Mouse (Mus musculus) cortical plate, adult 2 months (tissue): Measurements from ENCODE around the gene Ifngr2. TPM values are rescaled to one million over a fixed set of nuclear protein-coding genes. Genes with fewer than 3 reads are reported as not detected.
A peak's percentile ranks its signal among the peaks of the same experiment; 100 is the strongest.

ENCODE experiments used
- H3K27ac ChIP-seq: fragments of 200-500 bp; 2 replicates; pipeline ENCODE4 v1.5.1; 2012; ENCODE audit warnings: low read length, control low read depth, inconsistent platforms; ENCODE audit not compliant: insufficient read depth
- H3K4me1 ChIP-seq: fragments of 200-500 bp; 2 replicates; pipeline ENCODE4 v1.6.1; 2011; ENCODE audit warnings: low read length; ENCODE audit not compliant: control insufficient read depth, insufficient read depth
- H3K4me3 ChIP-seq: fragments of 200-500 bp; 2 replicates; pipeline ENCODE4 v1.5.1; 2011; ENCODE audit warnings: mild to moderate bottlenecking, low read length, control low read depth; ENCODE audit not compliant: insufficient read depth
- CTCF ChIP-seq: fragments of 200-500 bp; IDR thresholded peaks from 2 replicates; pipeline ENCODE4 v1.5.1; 2011; ENCODE audit warnings: mild to moderate bottlenecking, control low read depth, low read length; ENCODE audit not compliant: insufficient read depth; ENCODE audit errors: extremely low read depth
- POLR2A ChIP-seq: fragments of 200-500 bp; IDR thresholded peaks from 2 replicates; pipeline ENCODE4 v1.6.1; 2011; ENCODE audit warnings: mild to moderate bottlenecking, low read length, control low read depth; ENCODE audit not compliant: insufficient read depth; ENCODE audit errors: extremely low read depth
- polyA plus RNA-seq: library from polyadenylated mRNA; depleted of rRNA; stranded (reverse); fragments of >200 nt; gene quantifications from 2 replicates; pipeline ENCODE4 v1.2.3, GENCODE M21; 2012; rRNA removed

Gene Ifngr2
- 31.6 and 32.9 TPM in 2 replicates for polyA plus RNA-seq

DNA sequence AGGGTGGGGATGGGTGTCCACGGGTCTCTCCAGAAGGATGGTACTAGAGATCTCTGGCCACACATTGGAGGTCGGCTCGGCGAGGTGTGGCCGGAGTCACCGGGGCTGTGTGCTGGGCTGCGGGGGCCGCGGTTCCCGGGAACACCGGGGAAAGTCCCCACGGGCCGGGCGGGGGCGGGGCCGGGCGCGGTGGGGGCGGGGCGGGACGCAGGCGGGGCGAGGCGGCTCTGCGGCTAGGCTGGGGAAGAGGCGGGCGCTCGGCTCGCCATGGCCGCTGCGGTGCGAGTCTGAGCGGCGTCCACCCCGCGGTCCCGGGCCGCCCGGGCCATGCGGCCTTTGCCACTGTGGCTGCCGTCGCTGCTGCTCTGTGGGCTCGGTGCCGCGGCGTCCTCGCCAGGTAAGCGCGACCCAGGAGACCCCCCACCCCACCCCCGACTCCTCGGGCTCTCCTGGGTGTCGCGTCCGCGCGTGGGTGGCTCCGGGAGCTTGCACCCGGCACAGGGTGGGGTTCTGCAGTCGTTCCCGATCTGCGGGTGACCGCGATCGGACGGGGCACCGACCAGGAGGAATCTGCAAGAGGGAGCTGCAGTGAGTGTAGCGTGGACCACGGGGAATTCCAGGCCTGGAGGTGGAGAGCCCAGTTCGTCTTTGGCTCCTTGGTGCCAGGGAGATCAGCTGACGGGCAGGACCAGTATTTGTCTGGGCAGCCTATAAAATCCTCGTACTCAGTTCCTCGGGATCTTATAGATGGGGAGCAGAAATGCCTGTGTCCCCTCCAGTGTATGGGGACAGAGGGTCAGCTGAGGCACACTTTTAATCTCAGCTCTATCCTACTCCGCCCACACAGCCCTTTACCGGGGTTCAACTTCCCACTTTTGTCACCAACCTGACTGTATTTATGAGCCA, at the start of gene Ifngr2:
TSS of gene Ifngr2 (plus strand) at position 237 of the 906 bp plus-strand sequence.
- Histone ChIP-seq H3K4me3 (peak within 1 kb of the TSS; percentile 78), H3K4me1 (peaks cover 3% of the 10 kb centered on the region; the same call in 1 of the 2 replicates), H3K27ac (peak within 1 kb of the TSS; percentile 82)
- TF ChIP-seq POLR2A = no peak
- TF ChIP-seq CTCF = no peak

DNA sequence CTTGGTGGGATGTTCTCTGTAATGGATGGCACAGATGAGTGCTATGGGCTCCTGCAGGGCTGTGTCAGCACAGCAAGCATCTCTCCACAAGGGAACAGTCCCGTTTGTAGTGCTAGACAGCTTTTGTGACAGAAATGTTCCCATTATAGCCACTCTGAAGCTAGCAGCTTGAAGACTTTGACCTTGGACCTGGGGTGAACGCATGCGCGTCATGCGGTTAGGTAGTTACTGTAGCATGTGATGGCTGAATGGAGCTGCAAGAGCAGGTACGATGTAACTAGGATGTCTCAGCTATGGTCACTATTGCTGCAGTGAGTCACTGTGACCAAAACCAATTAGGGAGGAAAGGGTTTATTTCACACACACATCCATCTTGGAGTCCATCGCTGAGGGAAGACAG, 48.8 kb upstream of the Ifngr2 start:
- no peak for TF ChIP-seq POLR2A
- TF ChIP-seq CTCF = no peak
- Histone ChIP-seq H3K4me1 (no peaks in the 10 kb centered on the region), H3K4me3 (no peak overlapping the region), H3K27ac (no peak overlapping the region)

DNA sequence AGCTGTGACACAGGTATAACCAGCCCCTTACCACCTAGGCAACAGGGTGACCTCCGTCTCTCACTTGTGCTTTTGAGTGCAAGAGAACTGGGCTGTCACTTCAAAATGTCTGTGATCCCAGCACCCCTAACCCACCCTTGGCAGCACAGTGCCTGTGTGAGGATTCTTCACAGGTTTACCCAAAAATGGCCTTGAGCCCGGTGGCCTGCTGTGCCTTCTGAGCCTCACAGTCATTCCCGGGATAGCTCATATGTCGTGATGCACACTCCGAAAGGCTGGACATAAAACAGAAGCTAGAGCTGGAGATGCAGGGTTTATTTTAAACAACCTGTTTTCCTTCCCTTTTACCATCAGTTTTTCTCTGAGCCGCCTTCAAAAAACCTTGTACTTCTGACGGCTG, 42.2 kb upstream of the Ifngr2 start:
- no peak overlapping the region for H3K4me3 ChIP-seq
- H3K27ac ChIP-seq = no peak overlapping the region
- H3K4me1 ChIP-seq = no peaks in the 10 kb centered on the region
- no peak for TF ChIP-seq POLR2A
- TF ChIP-seq CTCF = no peak

DNA sequence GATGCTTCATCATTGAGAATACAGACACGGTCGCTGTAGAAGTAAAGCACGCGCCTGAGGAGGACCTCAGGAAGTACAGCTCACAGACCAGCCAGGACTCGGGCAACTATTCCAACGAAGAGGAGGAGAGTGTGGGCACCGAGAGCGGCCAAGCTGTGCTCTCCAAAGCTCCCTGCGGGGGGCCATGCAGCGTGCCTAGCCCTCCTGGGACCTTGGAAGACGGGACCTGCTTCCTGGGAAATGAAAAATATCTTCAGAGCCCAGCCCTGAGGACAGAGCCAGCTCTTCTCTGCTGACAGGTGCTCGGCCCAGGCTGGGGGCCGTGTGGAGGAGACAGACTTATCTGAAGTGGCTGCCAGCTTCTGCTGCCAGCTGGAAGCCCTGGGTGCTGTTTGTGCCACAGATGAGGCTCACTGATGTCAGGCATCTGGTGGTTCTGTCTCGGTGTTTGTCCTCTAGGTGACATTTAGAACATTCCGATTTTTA, 41.7 kb upstream of the Ifngr2 start:
- Histone ChIP-seq H3K4me3 (no peak overlapping the region), H3K27ac (no peak overlapping the region), H3K4me1 (no peaks in the 10 kb centered on the region)
- no peak for TF ChIP-seq CTCF
- no peak for TF ChIP-seq POLR2A

DNA sequence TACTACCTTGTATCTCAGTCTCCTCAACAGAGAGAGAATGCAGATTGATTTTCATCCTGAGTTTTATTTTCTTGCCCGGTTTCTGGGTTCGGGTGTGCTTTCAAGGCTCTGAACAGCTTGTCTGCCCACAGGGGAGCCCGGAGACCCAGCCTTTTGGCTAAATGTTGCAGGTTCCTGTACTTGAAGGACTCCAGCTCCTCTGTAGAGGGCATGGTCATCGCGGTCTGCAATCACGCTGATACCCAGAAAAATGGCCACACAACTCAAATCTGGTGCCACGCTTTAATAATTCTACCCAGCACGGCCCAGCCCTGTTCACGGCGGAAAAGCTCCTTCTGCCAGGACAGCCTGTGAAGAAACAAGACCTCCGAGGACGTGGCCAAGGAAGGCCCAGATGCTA, 40.5 kb upstream of the Ifngr2 start:
- TF ChIP-seq CTCF = no peak
- TF ChIP-seq POLR2A = no peak
- H3K4me3 ChIP-seq = no peak overlapping the region
- H3K4me1 ChIP-seq = no peaks in the 10 kb centered on the region
- no peak overlapping the region for H3K27ac ChIP-seq

DNA sequence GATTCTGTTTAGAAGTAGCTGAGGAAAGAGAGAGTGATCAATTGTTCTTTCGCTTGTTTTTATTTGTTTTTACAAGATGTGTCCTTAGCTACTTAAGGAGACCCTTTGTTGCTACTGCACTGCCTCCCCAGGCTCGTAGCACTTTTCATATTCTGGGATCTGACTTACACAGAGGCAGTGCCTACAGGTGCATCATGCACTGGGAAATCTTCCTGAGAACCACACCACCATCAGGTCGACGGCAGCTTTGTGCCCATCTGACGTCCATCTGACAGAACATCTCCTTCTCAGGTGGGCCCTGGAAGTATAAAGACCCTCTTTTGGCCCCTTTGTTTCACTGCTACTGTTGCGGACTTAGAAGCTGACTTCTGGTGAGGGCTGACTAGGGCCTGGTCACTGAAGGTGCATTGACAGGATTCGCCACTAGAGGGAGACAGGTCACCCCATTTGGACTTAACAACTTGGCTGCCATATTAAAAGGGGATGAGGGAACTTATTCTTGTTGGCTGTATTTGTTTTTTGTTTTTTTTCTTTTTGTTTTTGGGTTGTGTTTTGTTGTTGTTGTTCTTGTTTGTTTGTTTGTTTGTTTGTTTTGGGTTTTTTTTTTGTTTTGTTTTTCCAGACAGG, 34.6 kb upstream of the Ifngr2 start:
- no peak overlapping the region for H3K27ac ChIP-seq
- no peak for TF ChIP-seq POLR2A
- peak; percentile 97 for TF ChIP-seq CTCF
- no peak overlapping the region for H3K4me3 ChIP-seq
- no peaks in the 10 kb centered on the region for H3K4me1 ChIP-seq

DNA sequence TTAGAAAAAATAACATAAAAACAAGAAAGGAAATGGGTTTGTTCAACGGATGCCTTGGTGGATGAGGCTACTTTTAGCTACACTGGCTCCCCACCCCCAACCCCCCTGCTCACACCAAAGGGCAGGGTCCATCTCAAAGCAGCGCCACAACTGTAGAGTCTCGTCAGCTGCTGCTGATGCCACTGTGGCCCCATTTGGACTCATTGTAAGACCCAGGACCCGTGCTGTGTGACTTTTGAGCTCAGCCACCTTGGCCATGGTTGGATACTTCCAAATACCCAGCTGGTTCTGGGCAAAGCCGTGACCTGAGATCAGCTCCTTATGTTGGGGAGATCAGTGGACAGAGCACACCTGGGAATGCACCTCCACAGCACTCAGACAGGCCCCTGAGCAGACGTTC, 33.8 kb upstream of the Ifngr2 start:
- H3K27ac ChIP-seq = no peak overlapping the region
- H3K4me3 ChIP-seq = no peak overlapping the region
- H3K4me1 ChIP-seq = no peaks in the 10 kb centered on the region
- TF ChIP-seq CTCF = no peak
- no peak for TF ChIP-seq POLR2A

DNA sequence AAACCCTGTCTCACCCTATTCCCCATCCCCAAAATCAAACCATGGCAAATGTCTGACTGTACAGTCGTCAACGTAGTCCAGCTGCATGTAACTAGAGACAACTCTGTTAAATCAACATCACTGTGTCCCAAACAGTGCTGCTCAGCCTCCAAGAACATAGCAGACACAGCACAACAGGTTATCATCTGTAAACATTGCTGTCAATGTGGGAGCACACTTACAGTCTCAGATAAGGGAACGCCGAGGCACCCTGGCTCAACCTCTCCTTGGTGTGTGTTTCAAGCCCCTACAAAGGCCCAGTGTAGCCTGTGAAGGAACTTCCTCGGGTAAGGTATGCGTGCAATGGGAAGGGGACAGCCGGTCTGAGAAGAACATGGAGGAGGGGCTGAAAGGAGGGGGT, 29.9 kb upstream of the Ifngr2 start:
- TF ChIP-seq POLR2A (no peak), CTCF (no peak)
- Histone ChIP-seq H3K4me1 (no peaks in the 10 kb centered on the region), H3K27ac (no peak overlapping the region), H3K4me3 (no peak overlapping the region)

DNA sequence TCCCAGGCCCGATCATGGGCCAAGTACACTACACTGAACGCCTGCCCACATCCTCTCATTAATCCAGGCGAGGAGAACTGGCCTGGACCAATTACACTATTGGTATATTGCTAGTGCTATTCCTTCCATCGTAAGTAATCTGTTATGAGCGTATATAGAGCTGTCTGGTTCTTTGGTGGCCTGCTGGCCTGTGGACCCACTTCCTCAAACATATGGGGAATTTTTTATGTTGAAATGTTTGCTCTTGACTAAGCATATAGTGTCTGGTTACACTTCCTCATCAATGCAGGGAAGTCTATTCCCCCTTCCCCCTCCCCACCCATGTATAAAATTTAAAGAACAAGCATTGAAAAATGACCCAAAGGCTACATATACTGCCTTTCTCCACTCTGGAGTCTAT, 24.8 kb upstream of the Ifngr2 start:
- Histone ChIP-seq H3K4me3 (no peak overlapping the region), H3K27ac (no peak overlapping the region), H3K4me1 (no peaks in the 10 kb centered on the region)
- TF ChIP-seq CTCF (no peak), POLR2A (no peak)

DNA sequence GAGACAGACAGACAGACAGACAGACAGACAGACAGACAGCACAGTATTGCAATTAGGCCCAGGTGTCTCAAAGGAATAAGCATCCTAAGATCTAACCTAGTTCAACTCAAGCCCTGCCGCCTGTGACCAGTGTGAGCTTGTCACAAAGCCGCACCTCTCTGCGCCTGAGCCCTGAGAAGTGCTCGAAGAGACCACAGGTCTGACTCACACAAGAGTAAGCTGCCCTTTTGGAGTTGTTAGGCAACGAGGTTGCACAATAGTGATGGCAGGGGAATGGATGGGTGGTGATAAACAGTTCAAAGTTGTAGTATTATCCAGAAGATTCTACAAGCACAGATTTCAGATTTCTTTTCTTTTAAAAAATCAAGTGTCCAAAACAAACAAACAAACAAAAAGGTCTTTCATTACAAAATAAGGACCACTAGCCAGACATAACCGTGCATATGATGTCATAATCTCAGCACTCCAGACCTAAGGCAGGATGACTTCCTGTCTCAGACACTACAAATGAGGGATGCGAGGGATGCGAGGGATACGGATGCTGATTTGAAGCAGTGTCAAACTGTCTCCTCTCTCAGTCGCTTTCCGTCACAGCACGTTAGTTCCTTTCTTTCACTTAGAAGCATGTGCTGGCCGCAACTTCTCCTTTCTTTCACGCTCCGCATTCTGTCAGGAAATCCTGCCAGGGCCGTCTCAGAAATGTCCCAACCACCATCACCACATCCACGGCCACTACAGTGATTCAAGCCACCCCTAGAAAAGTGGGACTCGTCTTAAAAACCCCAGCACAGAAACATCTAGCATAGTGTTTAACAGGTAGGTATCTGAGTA, 24.2 kb upstream of the Ifngr2 start:
- no peak overlapping the region for H3K4me3 ChIP-seq
- TF ChIP-seq CTCF = no peak
- TF ChIP-seq POLR2A = no peak
- no peaks in the 10 kb centered on the region for H3K4me1 ChIP-seq
- no peak overlapping the region for H3K27ac ChIP-seq
